Mouse (Mus musculus): ENCODE data around the gene Uncx. TPM values are rescaled to one million over a fixed set of nuclear protein-coding genes. Genes with fewer than 3 reads are reported as not detected.
A peak's percentile ranks its signal among the peaks of the same experiment; 100 is the strongest.
"Not testable (repeated sequence)": the region's sequence is repeated elsewhere in the genome, so short reads cannot be mapped to it uniquely, and the experiment has no call there.

Uncx gene
- total and polyA plus RNA-seq, 3 experiments = not detected

GRCm38 (mm10) chr5:139561363-139562001, 18.2 kb downstream of the Uncx start:
- no peak for DNase-seq

DNA sequence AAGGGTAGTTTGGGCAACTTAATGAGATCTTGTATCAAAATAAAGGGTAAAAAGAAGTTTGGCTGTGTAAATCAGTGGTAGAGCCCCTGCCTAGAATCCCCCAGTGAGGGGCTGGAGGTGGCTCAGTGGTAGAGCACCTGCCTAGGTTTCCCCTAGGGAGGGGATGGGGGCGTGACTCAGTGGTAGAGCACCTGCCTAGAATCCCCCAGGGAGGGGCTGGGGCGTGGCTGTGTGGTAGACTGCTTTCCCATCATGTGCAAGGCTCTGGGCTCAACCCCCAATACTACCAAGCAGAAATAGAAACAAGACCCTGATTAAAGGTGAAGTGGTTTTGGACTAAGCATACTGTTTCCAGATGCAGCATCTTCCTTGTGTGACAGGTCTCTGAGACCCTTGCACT, 21.4 kb downstream of the Uncx start:
- DNase-seq = no peak

GRCm38 (mm10) chr5:139565462-139565861, 22.2 kb downstream of the Uncx start:
- no peak for DNase-seq

DNA sequence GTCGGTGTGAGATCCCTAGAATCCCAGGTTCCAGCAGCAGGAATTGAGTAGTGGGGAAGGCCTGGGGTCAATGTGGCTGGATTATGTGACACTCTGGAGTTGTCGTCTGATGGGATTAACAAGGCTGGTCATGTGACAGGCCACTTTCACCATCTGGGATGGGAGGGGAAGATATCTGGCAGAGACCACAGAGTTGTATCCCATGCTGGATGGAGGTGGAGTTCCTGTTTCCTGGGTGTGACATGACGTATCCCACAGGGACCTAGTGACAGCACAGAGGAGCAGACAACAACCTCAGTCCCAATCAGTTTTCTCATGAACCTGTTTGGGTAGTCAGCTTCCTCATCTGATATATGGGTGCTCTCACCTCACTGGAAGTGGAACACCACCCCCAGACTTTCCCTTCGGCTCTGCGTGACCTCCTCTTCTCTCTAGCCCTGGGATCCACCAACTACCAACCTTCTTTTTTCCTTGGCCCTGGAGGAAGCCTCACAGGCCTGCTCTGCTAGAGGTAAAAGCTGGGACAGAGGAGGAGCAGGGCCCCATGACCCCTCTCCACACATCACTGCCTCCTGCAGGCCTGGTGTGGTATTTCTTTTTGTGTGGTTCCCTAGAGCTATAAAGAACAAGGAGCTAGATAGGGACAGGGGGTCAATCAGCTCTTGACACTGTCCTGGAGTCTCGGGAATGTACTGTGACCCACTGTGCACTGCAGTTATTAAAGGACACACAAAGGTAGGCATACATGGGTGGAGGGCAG, 23.5 kb downstream of the Uncx start:
- no peak for DNase-seq

DNA sequence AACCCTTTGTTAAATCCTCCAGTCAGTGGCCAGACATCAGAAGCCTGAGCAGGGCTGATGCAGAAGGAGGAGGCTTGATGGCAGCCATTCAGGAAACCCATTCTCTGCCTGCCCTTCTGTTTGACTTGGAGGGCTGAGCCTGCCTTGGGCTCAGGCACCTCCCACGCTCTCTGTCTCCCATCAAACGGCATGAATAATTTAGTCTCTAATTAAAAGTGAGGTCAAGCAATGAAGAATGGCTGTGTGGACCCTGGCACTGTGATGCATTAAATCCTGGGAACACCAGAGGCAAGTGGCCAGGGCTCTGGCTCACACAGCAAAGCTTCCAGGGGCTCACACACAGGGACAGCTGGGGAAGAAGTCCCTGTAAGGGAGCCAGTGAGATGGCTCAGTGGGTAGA, 24.8 kb downstream of the Uncx start:
- DNase-seq = no peak

- no peak for DNase-seq
Measured at GRCm38 (mm10) chr5:139572526-139572925, 29.2 kb downstream of the Uncx start.

GRCm38 (mm10) chr5:139573606-139574311, 30.5 kb downstream of the Uncx start:
- no peak for DNase-seq

GRCm38 (mm10) chr5:139575054-139575453, 31.8 kb downstream of the Uncx start:
- DNase-seq = no peak

DNA sequence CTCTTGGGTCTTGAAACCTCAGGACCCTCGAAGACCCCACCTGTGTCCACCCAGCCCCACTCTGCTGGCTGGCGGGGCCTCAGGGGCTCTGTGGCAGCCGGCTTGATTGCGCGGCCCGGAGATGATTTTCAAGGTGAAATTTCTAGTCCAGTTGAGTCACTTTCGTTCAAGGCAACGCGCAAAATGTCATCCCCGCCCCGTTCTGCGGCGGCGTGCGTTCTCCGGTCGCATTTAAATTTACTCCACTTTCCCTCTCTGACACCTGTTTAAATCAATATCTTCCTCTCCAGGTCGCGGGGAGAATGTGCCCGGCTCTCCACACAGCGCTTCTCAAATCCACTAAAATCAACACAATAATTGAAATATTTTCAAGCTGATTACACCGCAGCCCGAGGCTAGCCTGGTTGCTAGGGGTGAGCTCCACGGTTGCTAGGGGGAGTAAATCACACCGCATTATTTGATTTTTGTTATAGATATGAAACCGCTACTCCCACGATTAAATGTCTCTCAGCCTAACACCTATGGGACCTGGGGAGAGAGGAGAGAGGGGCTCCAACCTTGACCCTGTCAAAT, 37.0 kb downstream of the Uncx start:
- peak; percentile 87 for DNase-seq

DNA sequence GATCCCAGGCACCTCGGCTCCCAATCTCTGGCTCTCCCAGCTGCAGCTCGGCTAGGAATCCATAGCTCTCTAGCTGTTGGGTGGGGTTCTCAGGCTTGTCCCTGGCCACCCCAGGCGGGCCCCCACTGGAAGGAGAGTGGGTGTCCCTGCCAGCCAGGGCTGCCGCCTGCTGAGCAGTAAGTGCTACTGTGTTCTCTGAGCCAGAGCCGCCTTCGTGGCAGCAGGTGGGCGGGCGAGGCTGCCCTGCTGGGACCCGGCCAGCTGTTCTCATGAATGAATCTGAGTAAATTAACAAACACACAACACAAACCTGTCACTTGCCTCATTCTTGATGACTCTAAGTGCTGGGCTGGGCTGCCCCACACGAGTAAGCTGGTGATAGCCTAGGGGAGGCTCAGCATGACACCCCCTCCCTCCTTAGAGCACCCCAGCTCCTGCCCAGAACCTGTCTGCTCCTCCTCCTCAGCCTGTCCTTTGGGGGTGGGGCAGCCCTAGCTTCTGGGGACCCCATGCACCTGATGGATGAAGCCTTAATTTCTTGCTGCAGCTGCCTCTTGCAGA, 38.1 kb downstream of the Uncx start:
- no peak for DNase-seq

DNA sequence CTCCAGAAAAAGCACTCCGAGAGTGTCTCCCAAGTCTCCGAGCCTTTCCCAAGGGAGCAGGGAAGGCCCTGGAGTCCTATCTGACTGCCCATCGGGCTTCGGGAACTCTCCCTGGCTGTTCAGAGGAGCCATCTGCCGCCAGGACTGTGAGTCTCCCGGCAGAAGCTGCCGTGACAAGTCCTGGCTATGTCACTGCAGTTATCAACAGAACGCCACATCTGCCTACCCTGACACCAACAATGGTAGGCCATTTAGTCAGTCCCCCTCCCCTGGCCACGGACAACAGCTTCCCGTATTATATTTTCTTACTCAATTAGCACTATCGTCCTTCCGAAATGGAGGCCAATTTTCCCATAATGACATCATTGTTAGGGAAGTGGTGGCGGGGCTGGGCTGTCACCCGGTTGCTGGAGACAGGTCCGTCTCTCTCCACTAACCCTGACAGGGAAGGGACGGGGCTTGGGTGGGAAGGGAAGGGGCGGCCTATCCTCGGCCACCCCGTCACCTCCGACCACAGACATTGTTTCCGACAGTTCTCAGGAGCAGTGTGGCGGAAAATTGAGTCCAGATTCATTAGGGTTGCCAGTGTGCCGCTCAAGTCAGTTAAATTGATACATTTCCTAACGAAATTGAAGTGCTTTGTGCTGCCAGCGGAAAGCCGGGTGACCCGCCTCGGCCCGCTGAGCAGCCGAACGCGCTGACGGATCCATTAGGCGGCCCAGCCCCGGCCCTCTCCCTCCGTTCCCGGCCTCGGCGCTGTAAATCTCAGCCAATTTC, 41.9 kb downstream of the Uncx start:
- DNase-seq = no peak

- no peak for DNase-seq
Measured at GRCm38 (mm10) chr5:139585748-139586060, 42.4 kb downstream of the Uncx start.

DNA sequence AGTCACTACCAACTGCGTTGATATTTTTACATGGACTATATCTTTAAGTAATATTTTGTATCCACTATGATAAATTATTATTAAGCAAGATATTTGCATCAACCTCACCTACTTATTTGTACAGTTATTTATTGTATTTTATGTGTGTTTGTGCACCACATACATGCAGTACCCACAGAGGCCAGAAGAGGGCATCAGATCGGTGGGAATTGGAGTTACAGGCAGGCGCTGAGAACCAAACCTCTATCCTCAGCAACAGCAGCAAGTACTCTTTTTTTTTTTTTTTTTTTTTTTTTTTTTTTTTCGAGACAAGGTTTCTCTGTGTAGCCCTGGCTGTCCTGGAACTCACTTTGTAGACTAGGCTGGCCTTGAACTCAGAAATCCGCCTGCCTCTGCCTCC, 44.2 kb downstream of the Uncx start:
- DNase-seq = not testable (repeated sequence)

DNA sequence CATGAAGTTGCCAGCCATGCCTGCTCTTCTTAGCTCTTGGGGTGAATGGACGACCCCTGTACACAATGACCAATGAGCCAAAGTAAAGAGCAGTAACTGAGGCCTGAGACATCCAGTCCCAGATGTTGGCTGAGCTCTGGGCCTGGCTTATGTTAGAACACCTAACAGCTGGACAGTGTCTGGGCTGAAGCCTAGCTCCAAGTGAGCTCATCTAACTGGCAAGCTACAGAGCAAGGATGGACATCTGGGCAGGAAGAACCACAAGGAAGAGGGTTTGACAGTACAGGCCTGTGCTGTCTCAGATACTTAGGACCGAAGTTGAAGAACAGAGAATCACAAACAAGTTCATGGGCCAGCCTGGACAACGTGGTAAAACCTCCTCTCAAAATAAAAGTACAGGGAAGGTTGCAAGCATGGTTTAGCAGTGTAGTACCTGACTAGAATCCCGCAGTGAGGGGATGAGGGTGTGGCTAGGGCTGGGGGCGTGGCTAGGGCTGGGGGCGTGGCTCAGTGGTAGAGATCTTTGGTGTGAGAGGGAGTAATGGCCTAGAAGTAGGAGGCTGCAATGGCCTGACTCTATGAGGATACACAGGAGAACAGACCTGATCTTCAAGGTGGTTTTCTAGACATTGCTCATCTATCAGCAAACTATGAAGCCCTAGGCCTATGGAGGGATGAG, 47.5 kb downstream of the Uncx start:
- not testable (repeated sequence) for DNase-seq

DNA sequence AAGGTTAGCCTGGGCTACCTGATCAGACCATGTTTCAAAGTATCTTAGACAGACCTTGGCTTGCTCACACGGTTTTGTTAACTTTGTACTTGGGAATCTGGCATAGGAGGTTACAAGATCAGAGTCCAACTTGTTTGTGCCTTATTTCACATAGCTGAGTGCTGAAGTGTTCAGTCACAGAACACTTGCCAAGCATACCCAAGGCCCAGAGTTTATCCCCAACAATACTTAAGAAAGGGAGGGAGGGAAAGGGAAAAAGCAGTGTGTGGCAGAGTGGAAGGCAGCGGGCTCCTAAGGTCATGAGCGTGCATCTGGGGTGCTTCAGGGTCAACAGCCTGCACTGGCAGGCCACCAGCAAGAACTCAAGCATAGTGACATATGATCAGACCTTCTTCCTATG, 48.7 kb downstream of the Uncx start:
- DNase-seq = no peak

- DNase-seq = no peak
Measured at GRCm38 (mm10) chr5:139592850-139593249, 49.6 kb downstream of the Uncx start.

- no peak for DNase-seq
Measured at GRCm38 (mm10) chr5:139593746-139594145, 50.5 kb downstream of the Uncx start.

GRCm38 (mm10) chr5:139595001-139595400, 51.7 kb downstream of the Uncx start:
- DNase-seq = no peak
